Mouse (Mus musculus): Measurements from ENCODE around the gene Slc12a1. TPM values are rescaled to one million over a fixed set of nuclear protein-coding genes. Genes with fewer than 3 reads are reported as not detected.

Slc12a1 gene
- total RNA-seq, 2 experiments from 2014 or later: 0.12 to 0.18 TPM

GRCm38 (mm10) chr2:125253699-125254098 is 101.4 kb downstream of the Slc12a1 start:
- DNase-seq (ENCODE audit: low spot score in 2 of 2): no peak

GRCm38 (mm10) chr2:125254630-125255029 is 102.3 kb downstream of the Slc12a1 start:
- DNase-seq (ENCODE audit: low spot score in 2 of 2): no peak

GRCm38 (mm10) chr2:125255886-125256285 is 103.6 kb downstream of the Slc12a1 start:
- no peak for DNase-seq (ENCODE audit: low spot score in 2 of 2)

GRCm38 (mm10) chr2:125259230-125260120 is 107.2 kb downstream of the Slc12a1 start:
- DNase-seq (ENCODE audit: low spot score in 2 of 2): peak in 1 of 2 experiments; percentile 45

GRCm38 (mm10) chr2:125260326-125260725 is 108.0 kb downstream of the Slc12a1 start:
- DNase-seq (ENCODE audit: low spot score in 2 of 2): no peak

- DNase-seq (ENCODE audit: low spot score in 2 of 2): peak in 1 of 2 experiments; percentile 37
Measured at GRCm38 (mm10) chr2:125263056-125263455, 110.8 kb downstream of the Slc12a1 start.

- no peak for DNase-seq (ENCODE audit: low spot score in 2 of 2)
Measured at GRCm38 (mm10) chr2:125263753-125264152, 111.4 kb downstream of the Slc12a1 start.

- DNase-seq (ENCODE audit: low spot score in 2 of 2): no peak
Measured at GRCm38 (mm10) chr2:125268876-125269275, 116.6 kb downstream of the Slc12a1 start.

GRCm38 (mm10) chr2:125275617-125276016 is 123.3 kb downstream of the Slc12a1 start:
- no peak for DNase-seq (ENCODE audit: low spot score in 2 of 2)

GRCm38 (mm10) chr2:125276692-125277091 is 124.4 kb downstream of the Slc12a1 start:
- DNase-seq (ENCODE audit: low spot score in 2 of 2): no peak

GRCm38 (mm10) chr2:125278474-125278873 is 126.2 kb downstream of the Slc12a1 start:
- no peak for DNase-seq (ENCODE audit: low spot score in 2 of 2)

Other genes starting within 250 kb of the Slc12a1 start
- gene Slc24a5, start 84.4 kb upstream of the Slc12a1 start, total RNA-seq (2021): 1 to 10 TPM in 1 of 2 experiments, under 1 TPM in 1; 0.87 to 1.0 TPM
- 10 to 100 TPM; 87.6 to 95.8 TPM for gene Myef2, start 28.8 kb upstream of the Slc12a1 start, total RNA-seq (2021)
- gene Ctxn2, start 15.8 kb upstream of the Slc12a1 start, total RNA-seq (2021): 10 to 100 TPM; 12.2 to 16.1 TPM
- gene Dut, start 94.7 kb downstream of the Slc12a1 start, total RNA-seq (2021): 10 to 100 TPM; 24.8 to 31.3 TPM

All from layer of hippocampus, adult 18-20 months (tissue).